Mouse (Mus musculus): ENCODE data around the gene Dock1.

DNA sequence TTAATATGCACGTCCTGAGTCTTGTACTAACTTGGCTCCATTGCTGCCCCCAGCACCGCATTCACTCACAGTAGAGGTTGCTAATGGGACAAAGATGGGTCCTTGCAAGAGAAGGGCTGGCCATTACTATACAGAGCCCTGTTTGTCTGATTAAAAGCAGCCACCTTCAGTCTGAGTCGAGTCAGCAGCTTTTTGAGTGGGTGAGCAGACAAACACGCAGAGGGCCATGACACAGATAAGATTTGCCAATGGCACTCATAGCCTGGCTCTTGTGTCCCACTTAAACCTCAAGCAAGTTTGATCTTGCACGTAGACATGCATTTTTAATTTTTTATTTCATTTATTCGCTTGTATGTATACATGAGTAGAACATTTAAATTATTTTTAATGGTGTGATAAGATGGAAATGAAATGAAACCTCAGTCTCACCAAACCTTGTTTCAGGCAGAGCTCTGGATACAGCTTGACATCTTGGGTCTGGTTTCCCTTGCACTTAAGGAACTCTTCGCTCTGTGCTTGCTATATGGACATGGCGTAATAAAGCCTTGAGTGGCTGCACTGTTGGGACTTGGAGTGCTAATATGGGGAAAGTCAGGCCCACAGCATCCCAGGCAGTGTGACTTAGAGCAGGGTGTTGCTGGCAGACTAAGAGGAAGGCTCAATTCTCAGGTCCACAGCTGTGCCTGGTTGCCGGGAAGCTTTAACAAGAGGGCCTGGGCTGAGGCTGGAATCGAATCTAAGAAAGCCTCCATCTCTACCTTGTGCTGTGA, 455.0 kb downstream of the Dock1 start:
- TF ChIP-seq CTCF (IDR thresholded peaks at IDR 0.05; ENCODE audit: low read depth, low read length) (no peak), POLR2A (IDR thresholded peaks at IDR 0.05; ENCODE audit: insufficient read depth, low read length) (no peak)
